Mouse (Mus musculus) retina, postnatal 1 day (tissue): ENCODE results near the gene Olfr205.
"Not testable (repeated sequence)": the region's sequence is repeated elsewhere in the genome, so short reads cannot be mapped to it uniquely, and the experiment has no call there.

Experiments
- DNase-seq: peaks from one replicate; pipeline ENCODE4 v3.0.0-alpha.2; 2012

The Olfr205 gene

DNA sequence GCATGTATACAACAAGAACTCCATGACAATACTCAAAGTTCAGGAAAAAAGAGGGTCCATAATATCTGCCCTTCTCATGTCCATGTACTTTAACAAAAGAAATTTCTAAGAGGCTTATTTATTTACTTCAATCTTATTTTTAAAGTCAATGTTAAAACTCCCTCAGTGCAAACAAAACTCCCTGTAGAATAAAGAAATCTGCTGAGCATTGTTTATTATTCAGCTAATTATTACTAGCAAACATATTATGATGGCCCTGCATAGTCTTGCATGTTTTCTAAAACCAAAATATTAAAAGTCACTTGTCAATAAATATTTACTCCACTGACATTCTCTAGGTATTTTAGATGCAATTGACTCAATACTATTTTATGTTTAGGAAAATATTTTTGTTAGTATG, at the start of gene Olfr205:
TSS of gene Olfr205 (minus strand) at position 101 of the 400 bp plus-strand sequence.
- DNase-seq = no peak

DNA sequence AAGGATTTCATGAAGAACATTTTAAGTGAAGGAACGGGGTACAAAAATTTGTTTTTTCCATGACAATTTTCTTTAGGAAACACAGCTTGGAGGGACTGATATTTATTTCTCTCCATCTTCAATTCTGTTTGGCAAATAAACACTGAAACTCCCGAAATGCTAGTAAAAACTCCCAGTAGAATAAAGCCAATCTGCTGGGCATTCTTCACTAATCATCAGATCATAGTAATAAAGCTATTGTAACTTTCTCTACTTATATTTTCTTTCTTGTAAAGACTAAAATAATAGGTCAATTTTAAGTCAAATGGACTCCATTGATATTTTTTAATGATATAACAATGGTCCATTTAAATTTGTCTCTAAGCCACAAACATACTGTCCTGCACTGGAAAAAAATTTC, 33.0 kb upstream of the Olfr205 start, which contains the start of gene Olfr209:
TSS of gene Olfr209 (minus strand) at position 101 of the 400 bp plus-strand sequence.
- no peak for DNase-seq

DNA sequence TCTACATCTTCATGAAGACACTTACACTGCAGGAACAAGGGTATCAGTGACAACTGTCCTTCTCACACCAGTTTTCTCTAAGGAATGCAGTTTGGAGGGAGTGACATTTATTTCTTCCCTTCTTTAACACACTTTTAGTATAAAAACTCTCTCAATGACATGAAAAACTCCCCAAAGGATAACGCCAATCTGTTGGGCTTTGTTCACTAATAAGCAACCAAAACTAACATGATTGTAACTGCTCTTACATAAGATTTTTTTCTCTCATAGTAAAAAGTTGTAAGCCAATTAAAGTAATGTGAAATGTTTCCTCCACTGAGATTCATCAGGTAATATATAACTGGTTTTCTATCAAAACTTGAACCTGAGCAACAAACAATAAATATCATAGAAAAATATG, 18.2 kb upstream of the Olfr205 start, which contains the start of gene Olfr206:
TSS of gene Olfr206 (minus strand) at position 101 of the 400 bp plus-strand sequence.
- DNase-seq = no peak

DNA sequence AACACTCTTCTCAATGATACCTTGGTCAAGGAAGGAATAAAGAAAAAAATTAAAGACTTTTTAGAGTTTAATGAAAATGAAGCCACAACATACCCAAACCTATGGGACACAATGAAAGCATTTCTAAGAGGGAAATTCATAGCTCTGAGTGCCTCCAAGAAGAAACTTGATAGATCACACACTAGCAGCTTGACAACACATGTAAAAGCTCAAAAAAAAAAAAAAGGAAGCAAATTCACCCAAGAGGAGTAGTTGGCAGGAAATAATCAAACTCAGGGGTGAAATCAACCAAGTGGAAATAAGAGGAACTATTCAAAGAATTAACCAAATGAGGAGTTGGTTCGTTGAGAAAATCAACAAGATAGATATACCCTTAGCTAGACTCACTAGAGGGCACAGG, 7.7 kb downstream of the Olfr205 start:
- DNase-seq = not testable (repeated sequence)

DNA sequence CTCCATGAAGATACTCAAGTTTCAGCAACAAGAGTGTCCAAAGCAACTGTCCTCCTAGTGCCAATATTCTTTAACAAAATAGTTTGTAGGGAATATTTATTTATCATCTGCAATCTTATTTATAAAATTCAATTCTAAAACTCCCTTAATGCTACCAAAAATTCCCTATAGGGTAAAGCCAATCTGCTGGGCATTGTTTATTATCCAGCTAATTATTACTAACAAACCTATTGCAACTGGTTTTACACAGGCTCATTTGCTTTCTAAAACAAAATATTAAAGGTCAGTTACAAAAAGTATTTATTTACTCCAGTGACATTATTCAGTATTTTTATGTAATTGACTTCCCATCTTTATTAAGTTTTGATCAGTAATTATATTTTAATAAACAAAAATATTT, 12.8 kb downstream of the Olfr205 start, which contains the start of gene Olfr204:
TSS of gene Olfr204 (minus strand) at position 101 of the 400 bp plus-strand sequence.
- DNase-seq = no peak

DNA sequence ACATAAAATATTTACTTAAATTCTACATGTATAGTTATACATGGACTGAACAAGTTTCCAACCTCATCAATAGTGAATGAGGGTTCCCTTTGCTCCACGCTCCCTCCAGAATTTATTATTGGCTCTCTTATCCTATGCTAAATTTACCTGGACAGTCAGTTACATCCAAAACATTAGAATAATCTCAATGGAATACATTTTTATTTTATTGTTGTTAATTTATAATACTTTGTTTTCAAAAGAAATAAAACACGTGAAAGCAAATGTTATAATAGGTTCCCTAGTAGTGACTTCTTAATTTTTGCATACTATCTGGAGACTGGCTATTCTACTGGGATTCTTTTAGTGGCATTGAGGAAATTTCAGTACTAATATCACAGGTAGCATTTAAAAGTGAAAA, 32.4 kb downstream of the Olfr205 start, which contains the start of gene Olfr203:
TSS of gene Olfr203 (plus strand) at position 301 of the 400 bp plus-strand sequence.
- DNase-seq = no peak

DNA sequence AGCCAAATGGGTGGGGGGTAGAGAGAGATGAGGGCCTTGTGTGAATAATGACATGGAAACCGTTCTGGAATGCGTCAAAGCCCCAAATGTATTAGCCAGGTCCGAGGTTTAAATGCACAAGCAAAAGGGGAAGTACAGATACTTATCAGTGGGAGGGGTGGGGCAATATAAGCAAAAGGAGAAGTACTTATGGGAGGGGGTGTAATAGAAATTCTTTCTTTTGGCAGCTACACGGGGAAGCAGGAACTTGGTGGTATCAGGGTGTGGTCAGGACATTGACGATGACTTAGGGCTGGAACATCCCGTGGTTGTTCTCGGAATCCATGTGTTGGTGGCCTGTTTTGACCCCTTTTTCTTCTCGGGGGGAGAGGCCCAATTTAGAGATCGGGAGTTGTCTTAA, 43.4 kb downstream of the Olfr205 start:
- not testable (repeated sequence) for DNase-seq

DNA sequence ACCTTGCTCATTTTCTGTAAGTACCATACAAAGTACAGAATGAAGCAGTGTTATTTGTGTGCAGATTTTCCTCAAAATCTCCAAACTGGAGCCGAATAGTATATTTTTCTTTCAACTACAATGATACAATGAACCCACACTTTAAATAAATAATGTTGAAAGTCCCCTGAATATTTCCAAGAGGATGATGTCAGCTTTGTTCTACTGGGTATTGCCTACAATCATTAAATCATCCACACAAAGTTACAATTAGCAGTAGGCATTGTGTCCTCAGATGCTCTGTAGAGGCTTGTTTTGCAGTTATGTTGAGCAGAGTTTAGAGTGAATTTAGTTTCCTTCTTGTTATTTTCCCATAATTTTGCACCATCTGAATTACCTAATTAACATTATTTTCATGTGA, 44.2 kb downstream of the Olfr205 start, which contains the start of gene Olfr202:
TSS of gene Olfr202 (minus strand) at position 101 of the 400 bp plus-strand sequence.
- no peak for DNase-seq

DNA sequence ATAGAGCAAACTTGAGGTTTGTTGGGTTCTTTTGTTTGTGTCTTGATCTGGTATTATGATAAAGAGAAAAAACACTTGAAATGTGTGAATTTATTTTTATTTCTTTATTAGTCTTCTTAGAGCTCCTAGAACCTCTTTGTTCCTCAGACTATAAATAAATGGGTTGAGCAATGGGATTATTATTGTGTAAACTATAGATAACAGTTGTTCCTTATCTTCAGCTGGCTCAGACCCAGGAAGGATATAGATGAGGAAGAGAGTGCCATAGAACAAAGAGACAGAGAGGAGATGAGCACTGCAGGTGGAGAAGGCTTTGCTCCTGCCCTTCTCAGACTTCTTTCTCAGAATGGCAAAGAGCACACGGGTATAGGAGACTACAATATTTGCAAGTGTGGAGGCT, 47.5 kb downstream of the Olfr205 start:
- no peak for DNase-seq

DNA sequence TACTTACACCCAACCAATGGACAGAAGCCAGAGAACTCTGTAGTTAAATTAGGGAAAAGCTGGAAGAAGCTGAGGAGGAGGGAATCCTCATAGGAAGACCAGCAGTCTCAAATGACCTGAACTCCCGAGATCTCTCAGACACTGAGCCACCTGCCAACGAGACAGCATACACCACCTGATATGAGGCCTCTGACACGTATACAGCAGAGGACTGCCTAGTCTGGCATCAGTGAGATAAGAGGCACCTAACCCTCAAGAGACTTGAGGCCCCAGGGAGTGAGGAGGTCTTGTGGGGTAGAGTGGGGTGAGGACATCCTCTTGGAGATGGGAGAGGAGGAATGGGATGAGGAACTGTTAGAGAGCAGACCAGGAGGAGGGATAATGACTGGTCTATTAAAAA, 50.4 kb downstream of the Olfr205 start:
- no peak for DNase-seq
